Mouse (Mus musculus): ENCODE results near the gene Apba3. TPM values are rescaled to one million over a fixed set of nuclear protein-coding genes. Genes with fewer than 3 reads are reported as not detected.
"Not testable (repeated sequence)": the region's sequence is repeated elsewhere in the genome, so short reads cannot be mapped to it uniquely, and the experiment has no call there.

Apba3 gene
- 24.0 and 27.3 TPM in 2 replicates for polyA plus RNA-seq (2015; fragmentation: Nextera tagmentation; extraction: Ambion mirVana)

- H3K4me1 ChIP-seq (replicated peaks): peaks cover 40% of the 10 kb centered on the region
- peak; percentile 95 for ATAC-seq (ENCODE audit: insufficient read depth)
Measured at GRCm38 (mm10) chr10:81266211-81267105, at the start of gene Apba3, which contains the start of gene Mrpl54. Gene Apba3 (plus strand): TSS chr10:81266960. Gene Mrpl54 (minus strand): TSS chr10:81266934.

GRCm38 (mm10) chr10:81217267-81217666 lies 49.5 kb upstream of the Apba3 start:
- 3% methylated on average over 1 of the region's 1 CpGs for WGBS (ENCODE audit: insufficient replicate concordance)
- not testable (repeated sequence) for H3K36me3 ChIP-seq (replicated peaks); H3K9me3 ChIP-seq (replicated peaks); H3K27ac ChIP-seq (replicated peaks); ATAC-seq (ENCODE audit: insufficient read depth); H3K9ac ChIP-seq; H3K4me1 ChIP-seq (replicated peaks); H3K4me3 ChIP-seq (replicated peaks); H3K4me2 ChIP-seq
- H3K27me3 ChIP-seq: peaks cover 14% of the 10 kb centered on the region; the same call in 1 of the 2 replicates

More at GRCm38 (mm10) chr10:81266211-81267105, at the start of gene Apba3, which contains the start of gene Mrpl54:
- Histone ChIP-seq H3K4me2 (peak within 1 kb of the TSS; percentile 74), H3K27ac (replicated peaks) (peak within 1 kb of the TSS; percentile 84), H3K9me3 (replicated peaks) (no peaks in the 10 kb centered on the region), H3K27me3 (no peaks in the 10 kb centered on the region), H3K36me3 (replicated peaks) (peaks cover 38% of the 10 kb centered on the region), H3K4me3 (replicated peaks) (peak within 1 kb of the TSS; percentile 84), H3K9ac (peak within 1 kb of the TSS; percentile 72)
- WGBS (ENCODE audit: insufficient replicate concordance): under 1% methylated on average over 48 of the region's 48 CpGs

- no peaks in the 10 kb centered on the region for H3K9me3 ChIP-seq (replicated peaks)
- H3K27me3 ChIP-seq: peaks cover 14% of the 10 kb centered on the region; the same call in 1 of the 2 replicates
- peaks cover 10% of the 10 kb centered on the region for H3K4me1 ChIP-seq (replicated peaks)
- no peak overlapping the region for H3K27ac ChIP-seq (replicated peaks)
- H3K4me3 ChIP-seq (replicated peaks): no peak overlapping the region
- 18% methylated on average over 7 of the region's 7 CpGs for WGBS (ENCODE audit: insufficient replicate concordance)
- H3K9ac ChIP-seq: no peak overlapping the region
- no peak overlapping the region for H3K4me2 ChIP-seq
- no peak for ATAC-seq (ENCODE audit: insufficient read depth)
- H3K36me3 ChIP-seq (replicated peaks): no peaks in the 10 kb centered on the region
Measured at GRCm38 (mm10) chr10:81217964-81218363, 48.8 kb upstream of the Apba3 start.

- Histone ChIP-seq H3K27me3 (peaks cover 13% of the 10 kb centered on the region), H3K36me3 (replicated peaks) (no peaks in the 10 kb centered on the region), H3K4me2 (no peak overlapping the region), H3K4me1 (replicated peaks) (peaks cover 10% of the 10 kb centered on the region), H3K9me3 (replicated peaks) (no peaks in the 10 kb centered on the region), H3K27ac (replicated peaks) (no peak overlapping the region), H3K9ac (no peak overlapping the region), H3K4me3 (replicated peaks) (no peak overlapping the region)
- 61% methylated on average over 5 of the region's 5 CpGs for WGBS (ENCODE audit: insufficient replicate concordance)
- no peak for ATAC-seq (ENCODE audit: insufficient read depth)
Measured at GRCm38 (mm10) chr10:81221402-81222015, 45.3 kb upstream of the Apba3 start.

GRCm38 (mm10) chr10:81223731-81224130 lies 43.0 kb upstream of the Apba3 start:
- H3K9ac ChIP-seq; H3K9me3 ChIP-seq (replicated peaks); ATAC-seq (ENCODE audit: insufficient read depth); H3K4me1 ChIP-seq (replicated peaks); H3K36me3 ChIP-seq (replicated peaks); H3K4me2 ChIP-seq; H3K27ac ChIP-seq (replicated peaks); H3K4me3 ChIP-seq (replicated peaks): not testable (repeated sequence)
- H3K27me3 ChIP-seq: peaks cover 17% of the 10 kb centered on the region
- WGBS (ENCODE audit: insufficient replicate concordance): 29% methylated on average over 2 of the region's 2 CpGs

GRCm38 (mm10) chr10:81229735-81230437 lies 36.9 kb upstream of the Apba3 start:
- ATAC-seq (ENCODE audit: insufficient read depth): no peak
- 10% methylated on average over 20 of the region's 20 CpGs for WGBS (ENCODE audit: insufficient replicate concordance)
- Histone ChIP-seq H3K4me3 (replicated peaks) (no peak overlapping the region), H3K27me3 (peaks cover 55% of the 10 kb centered on the region), H3K4me2 (no peak overlapping the region), H3K36me3 (replicated peaks) (no peaks in the 10 kb centered on the region), H3K9ac (no peak overlapping the region), H3K4me1 (replicated peaks) (peaks cover 18% of the 10 kb centered on the region), H3K9me3 (replicated peaks) (no peaks in the 10 kb centered on the region), H3K27ac (replicated peaks) (no peak overlapping the region)

GRCm38 (mm10) chr10:81230438-81231332 lies 36.1 kb upstream of the Apba3 start, which contains the start of gene Atcay:
Gene Atcay (minus strand): TSS chr10:81230833.
- H3K4me1 ChIP-seq (replicated peaks): peaks cover 18% of the 10 kb centered on the region
- ATAC-seq (ENCODE audit: insufficient read depth): no peak
- WGBS (ENCODE audit: insufficient replicate concordance): 12% methylated on average over 27 of the region's 27 CpGs
- H3K9me3 ChIP-seq (replicated peaks): no peaks in the 10 kb centered on the region
- H3K36me3 ChIP-seq (replicated peaks): no peaks in the 10 kb centered on the region
- no peak within 1 kb of the TSS for H3K27ac ChIP-seq (replicated peaks)
- peaks cover 60% of the 10 kb centered on the region for H3K27me3 ChIP-seq
- no peak within 1 kb of the TSS for H3K9ac ChIP-seq
- H3K4me3 ChIP-seq (replicated peaks): no peak within 1 kb of the TSS
- no peak within 1 kb of the TSS for H3K4me2 ChIP-seq

- 37% methylated on average over 7 of the region's 7 CpGs for WGBS (ENCODE audit: insufficient replicate concordance)
Measured at GRCm38 (mm10) chr10:81231436-81231835, 35.3 kb upstream of the Apba3 start.

GRCm38 (mm10) chr10:81232580-81233225 lies 34.1 kb upstream of the Apba3 start, which contains the start of gene Zfr2:
Gene Zfr2 (plus strand): TSS chr10:81233155.
- Histone ChIP-seq H3K9me3 (replicated peaks) (no peaks in the 10 kb centered on the region), H3K4me3 (replicated peaks) (peak within 1 kb of the TSS; percentile 69), H3K27me3 (peaks cover 74% of the 10 kb centered on the region), H3K36me3 (replicated peaks) (no peaks in the 10 kb centered on the region), H3K4me2 (peak within 1 kb of the TSS; percentile 87), H3K27ac (replicated peaks) (peak within 1 kb of the TSS; percentile 53; the same call in 1 of the 2 replicates), H3K4me1 (replicated peaks) (peaks cover 18% of the 10 kb centered on the region), H3K9ac (peak within 1 kb of the TSS; percentile 57)
- ATAC-seq (ENCODE audit: insufficient read depth): peak; percentile 73
- 6% methylated on average over 29 of the region's 29 CpGs for WGBS (ENCODE audit: insufficient replicate concordance)

More at GRCm38 (mm10) chr10:81231436-81231835, 35.3 kb upstream of the Apba3 start:
- Histone ChIP-seq H3K36me3 (replicated peaks) (no peaks in the 10 kb centered on the region), H3K9me3 (replicated peaks) (no peaks in the 10 kb centered on the region), H3K27me3 (peaks cover 63% of the 10 kb centered on the region), H3K4me3 (replicated peaks) (no peak overlapping the region), H3K27ac (replicated peaks) (no peak overlapping the region), H3K4me2 (no peak overlapping the region), H3K4me1 (replicated peaks) (peaks cover 18% of the 10 kb centered on the region), H3K9ac (no peak overlapping the region)
- ATAC-seq (ENCODE audit: insufficient read depth): no peak

Data from liver, embryonic 15.5 days (tissue).